Mouse (Mus musculus) macrophage (primary cell): ENCODE data around the gene Rhag. TPM values are rescaled to one million over a fixed set of nuclear protein-coding genes. Genes with fewer than 3 reads are reported as not detected.

Experiments
- polyA plus RNA-seq: library from polyadenylated mRNA; stranded (reverse); fragments of 250-400 nt; gene quantifications from 3 replicates; pipeline ENCODE4 v1.2.4, GENCODE M21; 2018; ENCODE audit warnings: inconsistent platforms

Gene Rhag
- polyA plus RNA-seq, 1 experiment from 2014 or later, result not detected

Other genes with a start within 250 kb of the Rhag start
- gene Esp6, start 249.6 kb upstream of the Rhag start, polyA plus RNA-seq, result not detected in 3 replicates
- not detected in 3 replicates for gene Esp4, start 212.5 kb upstream of the Rhag start, polyA plus RNA-seq
- gene Esp3, start 179.1 kb upstream of the Rhag start, polyA plus RNA-seq, result not detected in 3 replicates
- not detected in 3 replicates for gene Esp1, start 84.0 kb upstream of the Rhag start, polyA plus RNA-seq
- not detected in 3 replicates for gene Crisp2, start 4.1 kb upstream of the Rhag start, polyA plus RNA-seq
- 0.32 to 0.90 TPM (median 0.55 TPM) in 3 replicates for gene 9130008F23Rik, start 69.4 kb downstream of the Rhag start, polyA plus RNA-seq
- not detected in 3 replicates for gene Glyatl3, start 103.2 kb downstream of the Rhag start, polyA plus RNA-seq
- 17.0 to 24.0 TPM (median 19.8 TPM) in 3 replicates for gene Mut, start 123.6 kb downstream of the Rhag start, polyA plus RNA-seq
- gene Cenpq, start 123.9 kb downstream of the Rhag start, polyA plus RNA-seq, result 1.1 to 7.5 TPM (median 6.7 TPM) in 3 replicates